Mouse (Mus musculus): ENCODE results near the gene Crot. TPM values are rescaled to one million over a fixed set of nuclear protein-coding genes. Genes with fewer than 3 reads are reported as not detected.

Crot gene
- total and polyA plus RNA-seq, 3 experiments: 13.4 to 18.2 (median 13.5) TPM

GRCm38 (mm10) chr5:9015352-9015751, 18.2 kb upstream of the Crot start:
- dilution Hi-C loops (cut with MboI; ENCODE audit: extremely low pct_ligation_motif_present, extremely low pct_unique_long_range_greater_than_20kb, low sequenced_read_pairs): no loop called here
- H3K9ac ChIP-seq (ENCODE audit: insufficient read depth, low read depth): no peak overlapping the region
- no peaks in the 10 kb centered on the region for H3K9me3 ChIP-seq (replicated peaks; ENCODE audit: low read length)
- no peak overlapping the region for H3K4me3 ChIP-seq (replicated peaks in 1 of 3; ENCODE audit: low read depth in 2 of 3, low read length in 2 of 3, poor library complexity in 1 of 3)
- H3K36me3 ChIP-seq (replicated peaks in 1 of 2; ENCODE audit: control insufficient read depth in 1 of 2, insufficient read depth in 1 of 2, low read length in 1 of 2): no peaks in the 10 kb centered on the region
- H3K27ac ChIP-seq (ENCODE audit: insufficient read depth, low read depth): no peak overlapping the region
- in situ Hi-C loops (cut with MboI; ENCODE audit: low pct_ligation_motif_present, low pct_unique_long_range_greater_than_20kb, low sequenced_read_pairs): no loop called here
- peaks cover 0 to 19% of the 10 kb centered on the region in 2 experiments; a peak in 3 of 4 replicates for H3K4me1 ChIP-seq (ENCODE audit: control insufficient read depth in 1 of 2, insufficient read depth in 2 of 2)
- H3K27me3 ChIP-seq (replicated peaks): no peaks in the 10 kb centered on the region
- peak; percentile 29 for DNase-seq (ENCODE audit: extremely low read depth)
- H3K4me2 ChIP-seq (ENCODE audit: insufficient read depth, low read depth, poor library complexity, severe bottlenecking): no peak overlapping the region
- TF ChIP-seq POLR2AphosphoS2 (IDR thresholded peaks at IDR 0.05; ENCODE audit: low read depth, low read length) (no peak), ETS1 (conservative IDR thresholded peaks at IDR 0.05; ENCODE audit: low read depth, low read length) (no peak), TCF12 (IDR thresholded peaks at IDR 0.05; ENCODE audit: low read depth, low read length) (no peak), MAZ (IDR thresholded peaks at IDR 0.05; ENCODE audit: low read depth, low read length) (no peak), UBTF (IDR thresholded peaks at IDR 0.05; ENCODE audit: low read depth, low read length) (no peak), RAD21 (IDR thresholded peaks at IDR 0.05; ENCODE audit: low read depth, low read length) (no peak), ZNF384 (IDR thresholded peaks at IDR 0.05; ENCODE audit: low read depth, low read length) (no peak), USF2 (conservative IDR thresholded peaks at IDR 0.05; ENCODE audit: low read depth, low read length) (no peak), SMC3 (IDR thresholded peaks at IDR 0.05; ENCODE audit: low read depth, low read length) (no peak), ZC3H11A (IDR thresholded peaks at IDR 0.05; ENCODE audit: low read depth, low read length) (no peak), ELF1 (IDR thresholded peaks at IDR 0.05; ENCODE audit: low read depth, low read length) (no peak)
- no peaks in the 10 kb centered on the region for H3K79me2 ChIP-seq (replicated peaks; ENCODE audit: control insufficient read depth, extremely low read depth, insufficient read depth, poor library complexity, severe bottlenecking)

GRCm38 (mm10) chr5:9014774-9015173, 17.6 kb upstream of the Crot start:
- Histone ChIP-seq H3K4me1 (ENCODE audit: control insufficient read depth in 1 of 2, insufficient read depth in 2 of 2) (peaks cover 0 to 19% of the 10 kb centered on the region in 2 experiments; a peak in 3 of 4 replicates), H3K36me3 (replicated peaks in 1 of 2; ENCODE audit: control insufficient read depth in 1 of 2, insufficient read depth in 1 of 2, low read length in 1 of 2) (no peaks in the 10 kb centered on the region), H3K9ac (ENCODE audit: insufficient read depth, low read depth) (no peak overlapping the region), H3K4me3 (replicated peaks in 1 of 3; ENCODE audit: low read depth in 2 of 3, low read length in 2 of 3, poor library complexity in 1 of 3) (no peak overlapping the region), H3K27ac (ENCODE audit: insufficient read depth, low read depth) (no peak overlapping the region), H3K4me2 (ENCODE audit: insufficient read depth, low read depth, poor library complexity, severe bottlenecking) (no peak overlapping the region), H3K79me2 (replicated peaks; ENCODE audit: control insufficient read depth, extremely low read depth, insufficient read depth, poor library complexity, severe bottlenecking) (no peaks in the 10 kb centered on the region), H3K9me3 (replicated peaks; ENCODE audit: low read length) (no peaks in the 10 kb centered on the region), H3K27me3 (replicated peaks) (no peaks in the 10 kb centered on the region)
- TF ChIP-seq NRF1 (IDR thresholded peaks at IDR 0.05; ENCODE audit: low read depth, low read length) (no peak), KAT2A (IDR thresholded peaks at IDR 0.05; ENCODE audit: insufficient replicate concordance, low read length) (no peak), ETS1 (conservative IDR thresholded peaks at IDR 0.05; ENCODE audit: low read depth, low read length) (no peak), SMC3 (IDR thresholded peaks at IDR 0.05; ENCODE audit: low read depth, low read length) (no peak), NELFE (IDR thresholded peaks at IDR 0.05; ENCODE audit: low read depth, low read length) (no peak), CTCF (conservative IDR thresholded peaks at IDR 0.05 in 1 of 2, IDR thresholded peaks at IDR 0.05 in 1 of 2; ENCODE audit: low read depth in 2 of 2, low read length in 2 of 2) (no peak), MAX (IDR thresholded peaks at IDR 0.05; ENCODE audit: low read length) (no peak), IRF4 (IDR thresholded peaks at IDR 0.05; ENCODE audit: low read depth, low read length) (no peak), PAX5 (IDR thresholded peaks at IDR 0.05; ENCODE audit: low read length) (no peak), HCFC1 (IDR thresholded peaks at IDR 0.05; ENCODE audit: low read depth, low read length) (no peak), MYC (IDR thresholded peaks at IDR 0.05; ENCODE audit: low read depth, low read length) (no peak), GABPA (IDR thresholded peaks at IDR 0.05; ENCODE audit: insufficient replicate concordance, low read depth, low read length) (no peak), MAFK (IDR thresholded peaks at IDR 0.05; ENCODE audit: insufficient replicate concordance, low read length) (no peak), BHLHE40 (IDR thresholded peaks at IDR 0.05; ENCODE audit: low read depth, low read length) (no peak)
- in situ Hi-C loops (cut with MboI; ENCODE audit: low pct_ligation_motif_present, low pct_unique_long_range_greater_than_20kb, low sequenced_read_pairs) (no loop called here), dilution Hi-C loops (cut with MboI; ENCODE audit: extremely low pct_ligation_motif_present, extremely low pct_unique_long_range_greater_than_20kb, low sequenced_read_pairs) (no loop called here)
- DNase-seq (ENCODE audit: extremely low read depth): no peak
